Mouse (Mus musculus) ES-E14 (cell line): ENCODE data around the gene Arhgap32.

Experiments
- CHD2 ChIP-seq: IDR thresholded peaks from 2 replicates; pipeline ENCODE4 v1.6.1; 2014; ENCODE audit warnings: mild to moderate bottlenecking, low read depth, low read length, inconsistent platforms
- HCFC1 ChIP-seq: IDR thresholded peaks from 2 replicates; pipeline ENCODE4 v1.6.1; 2012; ENCODE audit warnings: low read length, inconsistent platforms, borderline replicate concordance; ENCODE audit not compliant: insufficient read depth
- MAFK ChIP-seq: IDR thresholded peaks from 2 replicates; pipeline ENCODE4 v1.6.1; 2014; ENCODE audit warnings: mild to moderate bottlenecking, low read depth, low read length, inconsistent platforms; ENCODE audit not compliant: insufficient read depth
- ZC3H11A ChIP-seq: IDR thresholded peaks from 2 replicates; pipeline ENCODE4 v1.6.1; 2012; ENCODE audit warnings: low read depth, mild to moderate bottlenecking, inconsistent platforms, low read length, borderline replicate concordance
- ZNF384 ChIP-seq: IDR thresholded peaks from 2 replicates; pipeline ENCODE4 v1.6.1; 2012; ENCODE audit warnings: low read depth, low read length, inconsistent platforms

DNA sequence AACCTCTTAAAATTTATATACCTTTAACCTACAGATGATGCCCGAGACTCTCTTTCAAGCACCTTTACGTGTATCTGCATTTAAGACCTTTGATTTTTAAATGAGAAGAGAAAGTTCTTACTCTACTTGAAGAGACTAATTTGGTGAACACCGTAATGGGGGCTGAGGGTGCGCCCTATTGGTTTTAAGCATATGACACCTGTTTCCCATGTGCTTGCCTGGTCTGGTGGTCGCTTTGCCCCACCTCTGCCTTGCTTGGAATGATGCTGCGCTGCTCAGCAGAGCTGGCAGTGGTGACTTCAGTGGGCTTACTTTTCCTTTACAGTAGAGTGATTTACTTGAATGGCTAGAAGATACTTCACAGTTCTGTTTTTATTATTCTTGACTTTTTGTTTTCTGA, 3.6 kb downstream of the Arhgap32 start:
- TF ChIP-seq ZC3H11A = no peak
- no peak for TF ChIP-seq ZNF384
- no peak for TF ChIP-seq MAFK
- no peak for TF ChIP-seq HCFC1
- no peak for TF ChIP-seq CHD2
